Mouse (Mus musculus): Measurements from ENCODE around the gene Gm9780. TPM values are rescaled to one million over a fixed set of nuclear protein-coding genes. Genes with fewer than 3 reads are reported as not detected.
"Not testable (repeated sequence)": the region's sequence is repeated elsewhere in the genome, so short reads cannot be mapped to it uniquely, and the experiment has no call there.

The Gm9780 gene
- polyA plus RNA-seq, 1 experiment from 2014 or later: 7.9 TPM

GRCm38 (mm10) chr14:25979242-25979941, 63.1 kb downstream of the Gm9780 start:
- H3K9me3 ChIP-seq (ENCODE audit: low read length); H3K27ac ChIP-seq (ENCODE audit: low read depth); H3K4me2 ChIP-seq (ENCODE audit: low read depth, low read length); H3K36me3 ChIP-seq (replicated peaks; ENCODE audit: insufficient read depth, low read length); DNase-seq; H3K4me3 ChIP-seq (ENCODE audit: low read depth, low read length); H3K4me1 ChIP-seq (ENCODE audit: insufficient read depth); H3K27me3 ChIP-seq (ENCODE audit: insufficient read depth, low read length); H3K9ac ChIP-seq (replicated peaks); ATAC-seq: not testable (repeated sequence)
- WGBS (ENCODE audit: insufficient replicate concordance): 12% methylated on average over 6 of the region's 13 CpGs

DNA sequence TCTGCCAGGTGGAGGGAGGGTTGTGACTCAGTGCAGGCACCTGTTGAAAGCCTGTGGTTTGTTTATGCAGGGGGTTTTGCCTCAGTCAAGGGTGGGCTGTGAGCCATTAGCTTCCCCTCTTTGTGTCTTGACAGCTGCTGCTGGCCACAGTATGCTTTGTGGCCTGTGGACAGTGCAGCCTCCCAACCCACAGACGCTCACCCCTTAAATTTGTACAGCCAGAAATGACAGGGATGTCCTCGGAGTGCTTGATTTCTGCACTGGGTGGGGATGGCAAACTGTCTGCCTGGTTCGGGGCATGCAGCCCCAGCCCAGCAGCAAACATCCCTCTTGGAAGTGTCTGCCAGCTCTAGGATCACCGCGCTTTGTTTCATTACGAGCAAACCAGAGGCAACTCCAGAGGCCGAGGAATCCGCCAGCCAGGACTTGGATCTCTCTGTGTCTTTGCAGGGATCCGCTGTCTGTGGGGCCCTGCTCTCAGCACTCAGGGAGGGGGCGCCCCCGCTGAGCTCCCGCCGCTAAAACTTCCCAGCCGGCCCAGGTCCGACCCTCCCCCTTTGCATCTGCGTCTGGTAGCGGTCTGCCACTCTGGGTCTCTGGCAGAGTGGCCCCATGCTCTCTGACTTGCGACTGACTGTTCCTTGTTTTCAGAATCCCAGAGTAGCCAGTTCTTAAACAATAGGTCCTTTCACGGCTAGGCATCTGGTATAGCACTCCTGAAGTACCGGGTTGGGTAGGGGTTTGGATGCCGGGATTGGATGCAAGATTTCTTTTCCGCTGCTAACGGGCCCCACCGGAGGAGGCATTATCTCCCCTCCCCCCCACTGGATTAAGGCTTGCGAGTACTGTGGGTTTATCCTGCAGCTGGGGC, 63.9 kb downstream of the Gm9780 start, which contains the start of gene Duxbl1:
Gene Duxbl1 (plus strand): TSS at position 207 of the 871 bp plus-strand sequence.
- not testable (repeated sequence) for H3K36me3 ChIP-seq (replicated peaks; ENCODE audit: insufficient read depth, low read length); H3K27ac ChIP-seq (ENCODE audit: low read depth); H3K4me2 ChIP-seq (ENCODE audit: low read depth, low read length)

More for the DNA sequence above, 63.9 kb downstream of the Gm9780 start, which contains the start of gene Duxbl1:
- not testable (repeated sequence) for H3K9ac ChIP-seq (replicated peaks); H3K4me1 ChIP-seq (ENCODE audit: insufficient read depth); ATAC-seq; H3K9me3 ChIP-seq (ENCODE audit: low read length); H3K27me3 ChIP-seq (ENCODE audit: insufficient read depth, low read length); H3K4me3 ChIP-seq (ENCODE audit: low read depth, low read length); DNase-seq
- no CpG with 5 or more reads among the region's 25 CpGs for WGBS (ENCODE audit: insufficient replicate concordance)

Other genes starting within 250 kb of the Gm9780 start
- 13.1 and 13.9 TPM in 2 replicates for gene Anxa11, start 200.6 kb downstream of the Gm9780 start, polyA plus RNA-seq (2015; fragmentation: Nextera tagmentation; extraction: Ambion mirVana)
- not detected in 2 replicates for gene Plac9a, start 139.6 kb downstream of the Gm9780 start, polyA plus RNA-seq (2015; fragmentation: Nextera tagmentation; extraction: Ambion mirVana)
- gene Tmem254a, start 115.0 kb downstream of the Gm9780 start, polyA plus RNA-seq (2015; fragmentation: Nextera tagmentation; extraction: Ambion mirVana): 2.4 and 2.6 TPM in 2 replicates
- gene Cphx1, start 104.4 kb downstream of the Gm9780 start, polyA plus RNA-seq (2015; fragmentation: Nextera tagmentation; extraction: Ambion mirVana): 0.06 and 0.12 TPM in 2 replicates
- gene Duxbl1, start 64.1 kb downstream of the Gm9780 start, polyA plus RNA-seq (2015; fragmentation: Nextera tagmentation; extraction: Ambion mirVana): not detected in 2 replicates
- 34.7 and 41.0 TPM in 2 replicates for gene Tmem254c, start 24.6 kb upstream of the Gm9780 start, polyA plus RNA-seq (2015; fragmentation: Nextera tagmentation; extraction: Ambion mirVana)
- gene Cphx2, start 38.8 kb upstream of the Gm9780 start, polyA plus RNA-seq (2015; fragmentation: Nextera tagmentation; extraction: Ambion mirVana): not detected in 2 replicates
- not detected in 2 replicates for gene Cphx3, start 39.6 kb upstream of the Gm9780 start, polyA plus RNA-seq (2015; fragmentation: Nextera tagmentation; extraction: Ambion mirVana)
- 0.08 TPM in 1 of 2 replicates, not detected in the other for gene Duxbl2, start 75.6 kb upstream of the Gm9780 start, polyA plus RNA-seq (2015; fragmentation: Nextera tagmentation; extraction: Ambion mirVana)
- gene Plac9b, start 139.8 kb upstream of the Gm9780 start, polyA plus RNA-seq (2015; fragmentation: Nextera tagmentation; extraction: Ambion mirVana): 8.6 and 11.2 TPM in 2 replicates
- gene Tmem254b, start 164.3 kb upstream of the Gm9780 start, polyA plus RNA-seq (2015; fragmentation: Nextera tagmentation; extraction: Ambion mirVana): 30.3 and 32.9 TPM in 2 replicates
- not detected in 2 replicates for gene Duxbl3, start 215.3 kb upstream of the Gm9780 start, polyA plus RNA-seq (2015; fragmentation: Nextera tagmentation; extraction: Ambion mirVana)

Data from liver, postnatal 0 days (tissue).